Mouse (Mus musculus) liver, postnatal 0 days (tissue): Measurements from ENCODE around the gene Fam178b.

ENCODE experiments used
- CTCF ChIP-seq: sonication (generic); IDR thresholded peaks from 2 replicates; pipeline ENCODE4 v1.5.1; 2016; ENCODE audit warnings: antibody characterized with exemption, low read depth
- EP300 ChIP-seq: IDR thresholded peaks from 2 replicates; pipeline ENCODE4 v1.6.1; 2016; ENCODE audit warnings: antibody characterized with exemption, low read depth, mild to moderate bottlenecking

GRCm38 (mm10) chr1:36568776-36569175 is 114.2 kb downstream of the Fam178b start:
- no peak for TF ChIP-seq CTCF
- TF ChIP-seq EP300 = no peak
